ENCODE assay signal across 20 mouse cellular contexts in the genomic region with DNA sequence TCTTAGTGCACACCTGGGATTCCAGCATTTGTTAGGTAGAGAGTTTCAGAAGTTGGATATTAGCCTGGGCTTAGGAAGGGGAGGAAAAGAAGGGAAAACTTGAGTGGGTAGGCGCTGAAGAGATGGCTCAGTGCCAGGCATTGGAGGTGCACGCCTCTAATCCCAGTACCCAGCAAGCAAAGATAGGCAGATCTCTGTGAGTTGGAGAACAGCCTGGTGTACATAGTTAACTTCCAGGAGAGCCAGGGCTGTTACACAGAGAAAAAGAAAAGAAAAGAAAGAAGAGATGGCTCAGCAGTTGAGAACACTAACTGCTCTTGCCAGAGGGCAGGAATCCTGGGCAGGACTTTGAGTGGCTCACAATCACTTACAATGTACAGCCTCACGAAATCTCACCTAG. TPM values are rescaled to one million over a fixed set of nuclear protein-coding genes. Genes with fewer than 3 reads are reported as not detected.
DNase-seq lines count a peak whose midpoint lies in the region; ATAC-seq lines count a peak whose summit lies in the region.
"Had no signal": no experiment of that assay in that cellular context is flagged by ENCODE, and none has a peak within 500 bp of the region (broad histone marks: within the 10 kb centered on the region; RNA-seq: fewer than 3 reads in every experiment).

No protein-coding gene starts in this region.

- H3K4me3 ChIP-seq in forebrain, embryonic 13.5 days, result no peak overlapping the region
- H3K4me3 ChIP-seq in forebrain, embryonic 10.5 days, result no peak overlapping the region
- no peak overlapping the region for H3K4me3 ChIP-seq in lung, embryonic 15.5 days
- no peak overlapping the region for H3K4me3 ChIP-seq in forebrain, embryonic 15.5 days
- H3K4me3 ChIP-seq in stomach, embryonic 16.5 days (replicated peaks; ENCODE audit: low read length), result no peak overlapping the region
- no peak overlapping the region for H3K4me3 ChIP-seq in kidney, embryonic 15.5 days (replicated peaks)
- H3K4me3 ChIP-seq: hindbrain, embryonic 12.5 days; limb, embryonic 12.5 days; megakaryocyte, embryonic 14.5 days; neural tube, embryonic 15.5 days had no signal

- no peaks in the 10 kb centered on the region for H3K27me3 ChIP-seq in forebrain, embryonic 13.5 days
- no peaks in the 10 kb centered on the region for H3K27me3 ChIP-seq in forebrain, embryonic 10.5 days (ENCODE audit: poor library complexity, severe bottlenecking)
- H3K27me3 ChIP-seq in lung, embryonic 15.5 days, result no peaks in the 10 kb centered on the region
- no peaks in the 10 kb centered on the region for H3K27me3 ChIP-seq in forebrain, embryonic 15.5 days
- no peaks in the 10 kb centered on the region for H3K27me3 ChIP-seq in stomach, embryonic 16.5 days (ENCODE audit: control insufficient read depth, insufficient read depth, low read length)
- H3K27me3 ChIP-seq in kidney, embryonic 15.5 days, result no peaks in the 10 kb centered on the region
- H3K27me3 ChIP-seq: hindbrain, embryonic 12.5 days; limb, embryonic 12.5 days; megakaryocyte, embryonic 14.5 days; neural tube, embryonic 15.5 days had no signal

- no peak overlapping the region for H3K4me2 ChIP-seq in forebrain, embryonic 13.5 days
- H3K4me2 ChIP-seq in lung, embryonic 15.5 days, result no peak overlapping the region
- H3K4me2 ChIP-seq in forebrain, embryonic 15.5 days (replicated peaks), result no peak overlapping the region
- H3K4me2 ChIP-seq in stomach, embryonic 16.5 days (ENCODE audit: low read depth, low read length), result no peak overlapping the region
- H3K4me2 ChIP-seq in kidney, embryonic 15.5 days, result no peak overlapping the region
- H3K4me2 ChIP-seq: hindbrain, embryonic 12.5 days; limb, embryonic 12.5 days; liver, embryonic 11.5 days; neural tube, embryonic 15.5 days had no signal

- H3K36me3 ChIP-seq in forebrain, embryonic 13.5 days (ENCODE audit: poor library complexity, severe bottlenecking), result peaks cover 83% of the 10 kb centered on the region
- peaks cover 93% of the 10 kb centered on the region for H3K36me3 ChIP-seq in forebrain, embryonic 10.5 days (replicated peaks)
- H3K36me3 ChIP-seq in lung, embryonic 15.5 days, result peaks cover 60% of the 10 kb centered on the region
- peaks cover 56% of the 10 kb centered on the region for H3K36me3 ChIP-seq in forebrain, embryonic 15.5 days
- peaks cover 18% of the 10 kb centered on the region for H3K36me3 ChIP-seq in stomach, embryonic 16.5 days (ENCODE audit: control insufficient read depth, insufficient read depth, low read length)
- H3K36me3 ChIP-seq in kidney, embryonic 15.5 days, result peaks cover 87% of the 10 kb centered on the region

- WGBS in forebrain, embryonic 13.5 days, result 54% methylated on average over 3 of the region's 3 CpGs
- WGBS in forebrain, embryonic 10.5 days, result 89% methylated on average over 3 of the region's 3 CpGs
- WGBS in lung, embryonic 15.5 days, result 53% methylated on average over 3 of the region's 3 CpGs
- 48% methylated on average over 3 of the region's 3 CpGs for WGBS in forebrain, embryonic 15.5 days
- WGBS in stomach, embryonic 16.5 days, result 38% methylated on average over 3 of the region's 3 CpGs
- 90% methylated on average over 3 of the region's 3 CpGs for WGBS in kidney, embryonic 15.5 days

- peaks cover 6% of the 10 kb centered on the region for H3K4me1 ChIP-seq in forebrain, embryonic 13.5 days
- no peaks in the 10 kb centered on the region for H3K4me1 ChIP-seq in forebrain, embryonic 10.5 days
- no peaks in the 10 kb centered on the region for H3K4me1 ChIP-seq in lung, embryonic 15.5 days
- peaks cover 18% of the 10 kb centered on the region for H3K4me1 ChIP-seq in forebrain, embryonic 15.5 days
- no peaks in the 10 kb centered on the region for H3K4me1 ChIP-seq in stomach, embryonic 16.5 days (ENCODE audit: control insufficient read depth, insufficient read depth, low read length)
- no peaks in the 10 kb centered on the region for H3K4me1 ChIP-seq in kidney, embryonic 15.5 days
- H3K4me1 ChIP-seq: hindbrain, embryonic 12.5 days; limb, embryonic 12.5 days; neural tube, embryonic 15.5 days had no signal

- DNase-seq in forebrain, embryonic 10.5 days (ENCODE audit: extremely low spot score, low spot score), result no peak
- no peak for DNase-seq in lung, postnatal 10 days
- DNase-seq: adrenal gland, postnatal 14 days; cerebellum, adult 8-10 months; kidney, adult 18-20 months; kidney, postnatal 10 days; liver, postnatal 0 days had no signal

- no peaks in the 10 kb centered on the region for H3K9me3 ChIP-seq in forebrain, embryonic 13.5 days (replicated peaks)
- no peaks in the 10 kb centered on the region for H3K9me3 ChIP-seq in forebrain, embryonic 10.5 days
- no peaks in the 10 kb centered on the region for H3K9me3 ChIP-seq in lung, embryonic 15.5 days
- H3K9me3 ChIP-seq in forebrain, embryonic 15.5 days, result no peaks in the 10 kb centered on the region
- no peaks in the 10 kb centered on the region for H3K9me3 ChIP-seq in stomach, embryonic 16.5 days (replicated peaks; ENCODE audit: control insufficient read depth, low read length)
- H3K9me3 ChIP-seq in kidney, embryonic 15.5 days (replicated peaks), result no peaks in the 10 kb centered on the region
- H3K9me3 ChIP-seq: hindbrain, embryonic 12.5 days; limb, embryonic 12.5 days; megakaryocyte, embryonic 14.5 days; neural tube, embryonic 15.5 days had no signal

- ATAC-seq in forebrain, embryonic 13.5 days, result no peak
- 0 out of 2 replicates have a peak, but pooled peaks have one; percentile 31 for ATAC-seq in lung, embryonic 15.5 days (ENCODE audit: borderline replicate concordance, extremely low read depth, low FRiP score, low TSS enrichment)
- no peak for ATAC-seq in forebrain, embryonic 15.5 days (replicated peaks)
- ATAC-seq in stomach, embryonic 16.5 days (ENCODE audit: insufficient read depth, low FRiP score), result no peak
- no peak for ATAC-seq in kidney, embryonic 15.5 days (replicated peaks; ENCODE audit: low FRiP score)
- ATAC-seq: CD4-positive, CD25-positive, alpha-beta regulatory T cell, adult 4 months; inflammation-experienced regulatory T-cells, adult 6 months; liver, postnatal 0 days had no signal

- H3K9ac ChIP-seq in forebrain, embryonic 13.5 days, result no peak overlapping the region
- no peak overlapping the region for H3K9ac ChIP-seq in lung, embryonic 15.5 days
- no peak overlapping the region for H3K9ac ChIP-seq in forebrain, embryonic 15.5 days (replicated peaks)
- H3K9ac ChIP-seq in stomach, embryonic 16.5 days (ENCODE audit: low read length), result no peak overlapping the region
- H3K9ac ChIP-seq in kidney, embryonic 15.5 days, result no peak overlapping the region
- H3K9ac ChIP-seq: hindbrain, embryonic 12.5 days; limb, embryonic 12.5 days; liver, postnatal 0 days; neural tube, embryonic 15.5 days had no signal

- peak overlapping the region; percentile 22; the same call in 1 of the 2 replicates for H3K27ac ChIP-seq in forebrain, embryonic 13.5 days
- no peak overlapping the region for H3K27ac ChIP-seq in forebrain, embryonic 10.5 days
- peak overlapping the region; percentile 64 for H3K27ac ChIP-seq in lung, embryonic 15.5 days
- peak overlapping the region; percentile 62 for H3K27ac ChIP-seq in forebrain, embryonic 15.5 days (replicated peaks)
- peak overlapping the region; percentile 1; the same call in 1 of the 2 replicates for H3K27ac ChIP-seq in stomach, embryonic 16.5 days (ENCODE audit: low read length)
- H3K27ac ChIP-seq in kidney, embryonic 15.5 days, result no peak overlapping the region
- H3K27ac ChIP-seq: hindbrain, embryonic 12.5 days; limb, embryonic 12.5 days; neural tube, embryonic 15.5 days had no signal

RNA-seq across cellular contexts. Expression of a gene that starts 20.4 kb away (rescaled TPM):
- 1.4 TPM in 2 replicates for polyA plus RNA-seq in forebrain, embryonic 13.5 days (2015; fragmentation: Nextera tagmentation; extraction: Ambion mirVana)
- polyA plus RNA-seq in forebrain, embryonic 10.5 days (2016; fragmentation: Nextera tagmentation; extraction: Ambion mirVana), result 4.2 and 4.7 TPM in 2 replicates
- polyA plus RNA-seq in lung, embryonic 15.5 days (2015; fragmentation: Nextera tagmentation; extraction: Ambion mirVana), result 0.81 and 0.91 TPM in 2 replicates
- polyA plus RNA-seq in forebrain, embryonic 15.5 days (2015; fragmentation: Nextera tagmentation; extraction: Ambion mirVana), result 1.9 and 2.6 TPM in 2 replicates
- polyA plus RNA-seq in stomach, embryonic 16.5 days (2015; fragmentation: Nextera tagmentation; extraction: Ambion mirVana), result 0.59 and 1.6 TPM in 2 replicates
- 0.58 and 1.7 TPM in 2 replicates for polyA plus RNA-seq in kidney, embryonic 15.5 days (2015; fragmentation: Nextera tagmentation; extraction: Ambion mirVana)
- polyA plus RNA-seq: CD4-positive, CD25-positive, alpha-beta regulatory T cell, adult 4 months; inflammation-experienced regulatory T-cells, adult 6 months had no signal

RNA-seq across cellular contexts. Expression of a gene that starts 25.0 kb away (rescaled TPM):
- polyA plus RNA-seq in forebrain, embryonic 13.5 days (2015; fragmentation: Nextera tagmentation; extraction: Ambion mirVana), result 0.49 and 0.68 TPM in 2 replicates
- polyA plus RNA-seq in forebrain, embryonic 10.5 days (2016; fragmentation: Nextera tagmentation; extraction: Ambion mirVana), result 0.43 and 0.55 TPM in 2 replicates
- polyA plus RNA-seq in lung, embryonic 15.5 days (2015; fragmentation: Nextera tagmentation; extraction: Ambion mirVana), result 0.20 and 0.22 TPM in 2 replicates
- polyA plus RNA-seq in forebrain, embryonic 15.5 days (2015; fragmentation: Nextera tagmentation; extraction: Ambion mirVana), result 0.59 and 0.88 TPM in 2 replicates
- polyA plus RNA-seq in stomach, embryonic 16.5 days (2015; fragmentation: Nextera tagmentation; extraction: Ambion mirVana), result 0.14 TPM in 1 of 2 replicates, not detected in the other
- polyA plus RNA-seq in kidney, embryonic 15.5 days (2015; fragmentation: Nextera tagmentation; extraction: Ambion mirVana), result 0.19 and 0.22 TPM in 2 replicates
- polyA plus RNA-seq: CD4-positive, CD25-positive, alpha-beta regulatory T cell, adult 4 months; heart, embryonic 14.5 days; inflammation-experienced regulatory T-cells, adult 6 months had no signal

RNA-seq across cellular contexts. Expression of a gene that starts 32.2 kb away (rescaled TPM):
- polyA plus RNA-seq in forebrain, embryonic 13.5 days (2015; fragmentation: Nextera tagmentation; extraction: Ambion mirVana), result 19.8 and 25.4 TPM in 2 replicates
- polyA plus RNA-seq in forebrain, embryonic 10.5 days (2016; fragmentation: Nextera tagmentation; extraction: Ambion mirVana), result 3.6 and 3.9 TPM in 2 replicates
- 2.1 and 2.9 TPM in 2 replicates for polyA plus RNA-seq in lung, embryonic 15.5 days (2015; fragmentation: Nextera tagmentation; extraction: Ambion mirVana)
- polyA plus RNA-seq in forebrain, embryonic 15.5 days (2015; fragmentation: Nextera tagmentation; extraction: Ambion mirVana), result 22.2 and 27.8 TPM in 2 replicates
- polyA plus RNA-seq in stomach, embryonic 16.5 days (2015; fragmentation: Nextera tagmentation; extraction: Ambion mirVana), result 1.4 and 1.7 TPM in 2 replicates
- polyA plus RNA-seq in kidney, embryonic 15.5 days (2015; fragmentation: Nextera tagmentation; extraction: Ambion mirVana), result 1.6 and 2.9 TPM in 2 replicates

RNA-seq across cellular contexts. Expression of a gene that starts 43.2 kb away (rescaled TPM):
- 20.8 and 22.8 TPM in 2 replicates for polyA plus RNA-seq in forebrain, embryonic 13.5 days (2015; fragmentation: Nextera tagmentation; extraction: Ambion mirVana)
- polyA plus RNA-seq in forebrain, embryonic 10.5 days (2016; fragmentation: Nextera tagmentation; extraction: Ambion mirVana), result 27.8 and 28.6 TPM in 2 replicates
- 28.1 and 31.2 TPM in 2 replicates for polyA plus RNA-seq in lung, embryonic 15.5 days (2015; fragmentation: Nextera tagmentation; extraction: Ambion mirVana)
- 14.1 and 15.8 TPM in 2 replicates for polyA plus RNA-seq in forebrain, embryonic 15.5 days (2015; fragmentation: Nextera tagmentation; extraction: Ambion mirVana)
- 8.1 and 9.3 TPM in 2 replicates for polyA plus RNA-seq in stomach, embryonic 16.5 days (2015; fragmentation: Nextera tagmentation; extraction: Ambion mirVana)
- 20.7 and 21.0 TPM in 2 replicates for polyA plus RNA-seq in kidney, embryonic 15.5 days (2015; fragmentation: Nextera tagmentation; extraction: Ambion mirVana)

Comparison
In these comparisons a context has a peak if more than half of its experiments do, and no peak if none do; other contexts are left out.
1. H3K27ac ChIP-seq: peak in forebrain, embryonic 13.5 days (single experiment), lung, embryonic 15.5 days (single experiment), forebrain, embryonic 15.5 days (single experiment) and stomach, embryonic 16.5 days (single experiment); none in forebrain, embryonic 10.5 days (single experiment) and kidney, embryonic 15.5 days (single experiment).